Mouse (Mus musculus) stomach, embryonic 16.5 days (tissue): ENCODE measurements around the gene Shroom3. TPM values are rescaled to one million over a fixed set of nuclear protein-coding genes. Genes with fewer than 3 reads are reported as not detected.

Source experiments
- ATAC-seq: fragments of 200-750 bp; cut with Nextera tagmentation; 2 replicates; pipeline ENCODE4 v1.8.0; 2017; ENCODE audit warnings: moderate number of reproducible peaks, moderate TSS enrichment; ENCODE audit not compliant: insufficient read depth, low FRiP score
- H3K27ac ChIP-seq: fragments of 300-500 bp; sonication (generic); 2 replicates; pipeline ENCODE4 v1.5.1; 2014; ENCODE audit warnings: low read length
- H3K27me3 ChIP-seq: fragments of 300-500 bp; sonication (generic); 2 replicates; pipeline ENCODE4 v1.6.1; 2014; ENCODE audit warnings: low read length, control low read depth, mixed read lengths; ENCODE audit not compliant: control insufficient read depth, insufficient read depth
- H3K36me3 ChIP-seq: fragments of 300-500 bp; sonication (generic); 2 replicates; pipeline ENCODE4 v1.6.1; 2014; ENCODE audit warnings: low read length; ENCODE audit not compliant: control insufficient read depth, insufficient read depth
- H3K4me1 ChIP-seq: fragments of 300-500 bp; sonication (generic); 2 replicates; pipeline ENCODE4 v1.6.1; 2014; ENCODE audit warnings: low read length, control low read depth, mixed read lengths; ENCODE audit not compliant: control insufficient read depth, insufficient read depth
- H3K4me2 ChIP-seq: fragments of 300-500 bp; sonication (generic); 2 replicates; pipeline ENCODE4 v1.6.1; 2014; ENCODE audit warnings: low read depth, low read length, mixed read lengths
- H3K4me3 ChIP-seq: fragments of 300-500 bp; sonication (generic); replicated peaks from 2 replicates; pipeline ENCODE4 v1.5.1; 2014; ENCODE audit warnings: mild to moderate bottlenecking, low read length
- H3K9ac ChIP-seq: fragments of 300-500 bp; sonication (generic); 2 replicates; pipeline ENCODE4 v1.6.1; 2014; ENCODE audit warnings: low read length
- H3K9me3 ChIP-seq: fragments of 300-500 bp; sonication (generic); replicated peaks from 2 replicates; pipeline ENCODE4 v1.6.1; 2016; ENCODE audit warnings: low read length, control low read depth; ENCODE audit not compliant: control insufficient read depth
- WGBS: fragments of 180-500 bp; shearing (Covaris S2); extraction: QIAGEN DNeasy Blood & Tissue Kit; methylation state at CpG from one replicate; pipeline ENCODE4 v1.1.7; 2014; 5-methylcytosine and 5-hydroxymethylcytosine counted together
- polyA plus RNA-seq: library from polyadenylated mRNA; unstranded; fragments of >200 nt; fragmentation: Nextera tagmentation; extraction: Ambion mirVana; gene quantifications from 2 replicates; pipeline ENCODE4 v1.2.1, GENCODE M21; 2015

Gene Shroom3
- polyA plus RNA-seq, 1 experiment from 2014 or later, result 14.4 TPM

DNA sequence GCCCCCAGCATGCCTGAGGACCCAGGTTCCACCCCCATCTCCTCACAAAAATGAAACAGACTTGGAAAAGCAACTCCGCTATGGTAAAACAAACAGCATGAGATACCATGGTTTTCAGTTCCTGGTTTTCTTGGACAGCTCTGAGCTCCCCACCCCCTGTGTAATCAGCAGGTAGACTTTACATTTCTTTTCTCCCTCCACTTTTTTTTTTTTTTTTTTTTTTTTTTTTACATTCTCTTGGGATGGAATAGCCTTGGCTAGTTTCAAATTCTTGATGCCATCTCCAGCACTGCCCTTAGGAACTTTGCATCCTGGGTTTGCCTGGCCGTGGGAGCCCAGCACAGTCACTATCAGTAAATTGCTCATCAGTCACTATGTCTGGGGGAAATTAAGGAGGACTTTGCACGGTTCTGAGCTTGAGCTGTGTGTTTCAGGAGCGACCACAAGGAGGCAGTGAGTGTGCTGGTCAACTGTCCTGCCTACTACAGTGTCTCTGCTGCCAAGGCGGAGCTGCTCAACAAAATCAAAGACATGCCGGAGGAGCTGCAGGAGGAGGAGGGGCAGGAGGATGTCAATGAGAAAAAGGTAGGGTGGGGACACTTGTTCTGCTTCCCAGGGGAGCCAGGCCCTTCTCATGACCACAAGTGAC lies 271.7 kb downstream of the Shroom3 start:
- Histone ChIP-seq H3K27ac (no peak overlapping the region), H3K27me3 (no peaks in the 10 kb centered on the region), H3K9ac (no peak overlapping the region), H3K9me3 (no peaks in the 10 kb centered on the region), H3K36me3 (peaks cover 7% of the 10 kb centered on the region), H3K4me2 (no peak overlapping the region), H3K4me1 (peaks cover 4% of the 10 kb centered on the region; the same call in 1 of the 2 replicates), H3K4me3 (no peak overlapping the region)
- no peak for ATAC-seq
- WGBS, result 39% methylated on average over 6 of the region's 6 CpGs

GRCm38 (mm10) chr5:92959287-92959686 lies 276.1 kb downstream of the Shroom3 start:
- Histone ChIP-seq H3K4me1 (peaks cover 22% of the 10 kb centered on the region), H3K4me3 (no peak overlapping the region), H3K4me2 (no peak overlapping the region), H3K27ac (no peak overlapping the region), H3K27me3 (no peaks in the 10 kb centered on the region), H3K9me3 (no peaks in the 10 kb centered on the region), H3K9ac (no peak overlapping the region), H3K36me3 (no peaks in the 10 kb centered on the region; the same call in 1 of the 2 replicates)
- 83% methylated on average over 10 of the region's 10 CpGs for WGBS
- ATAC-seq, result no peak

- no peak overlapping the region for H3K4me3 ChIP-seq
- H3K9me3 ChIP-seq, result no peaks in the 10 kb centered on the region
- 49% methylated on average over 9 of the region's 9 CpGs for WGBS
- no peak overlapping the region for H3K9ac ChIP-seq
- no peak for ATAC-seq
- no peak overlapping the region for H3K27ac ChIP-seq
- no peaks in the 10 kb centered on the region for H3K27me3 ChIP-seq
- peaks cover 19% of the 10 kb centered on the region for H3K4me1 ChIP-seq
- no peak overlapping the region for H3K4me2 ChIP-seq
- no peaks in the 10 kb centered on the region; the same call in 1 of the 2 replicates for H3K36me3 ChIP-seq
Observed at GRCm38 (mm10) chr5:92959708-92960107, 276.5 kb downstream of the Shroom3 start.

GRCm38 (mm10) chr5:92961353-92961752 lies 278.1 kb downstream of the Shroom3 start:
- H3K4me1 ChIP-seq, result peaks cover 18% of the 10 kb centered on the region
- no peaks in the 10 kb centered on the region for H3K27me3 ChIP-seq
- ATAC-seq, result no peak; the same call in 1 of the 2 replicates
- H3K9ac ChIP-seq, result peak overlapping the region; percentile 1; the same call in 1 of the 2 replicates
- no peak overlapping the region for H3K4me3 ChIP-seq
- no peak overlapping the region for H3K4me2 ChIP-seq
- H3K27ac ChIP-seq, result peak overlapping the region; percentile 92
- WGBS, result 66% methylated on average over 11 of the region's 11 CpGs
- no peaks in the 10 kb centered on the region; the same call in 1 of the 2 replicates for H3K36me3 ChIP-seq
- H3K9me3 ChIP-seq, result no peaks in the 10 kb centered on the region

DNA sequence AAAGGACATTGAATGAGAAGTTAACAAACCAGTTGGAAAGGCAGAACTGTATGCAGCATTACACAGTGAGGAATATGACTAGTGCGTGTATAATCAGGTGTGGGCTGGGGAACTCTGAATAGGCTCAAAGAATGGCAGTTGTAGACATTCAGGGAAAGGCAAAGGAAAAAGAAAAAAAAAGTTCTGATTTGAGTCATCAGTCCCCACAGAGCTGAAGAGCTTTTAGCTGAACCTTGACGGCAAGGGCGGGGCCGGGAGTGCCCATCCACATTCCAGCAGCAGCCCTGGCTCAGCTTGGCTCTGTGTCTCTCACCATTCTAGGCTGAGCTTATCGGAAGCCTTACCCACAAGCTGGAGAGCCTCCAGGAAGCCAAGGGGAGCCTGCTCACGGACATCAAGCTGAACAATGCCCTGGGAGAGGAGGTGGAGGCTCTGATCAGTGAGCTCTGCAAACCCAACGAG lies 278.6 kb downstream of the Shroom3 start:
- Histone ChIP-seq H3K9ac (peak overlapping the region; percentile 37; the same call in 1 of the 2 replicates), H3K4me1 (peaks cover 18% of the 10 kb centered on the region), H3K36me3 (no peaks in the 10 kb centered on the region; the same call in 1 of the 2 replicates), H3K27ac (peak overlapping the region; percentile 92), H3K27me3 (no peaks in the 10 kb centered on the region), H3K4me3 (peak overlapping the region; percentile 19; the same call in 1 of the 2 replicates), H3K4me2 (no peak overlapping the region), H3K9me3 (no peaks in the 10 kb centered on the region)
- peak; percentile 89 for ATAC-seq
- WGBS, result 43% methylated on average over 7 of the region's 7 CpGs

DNA sequence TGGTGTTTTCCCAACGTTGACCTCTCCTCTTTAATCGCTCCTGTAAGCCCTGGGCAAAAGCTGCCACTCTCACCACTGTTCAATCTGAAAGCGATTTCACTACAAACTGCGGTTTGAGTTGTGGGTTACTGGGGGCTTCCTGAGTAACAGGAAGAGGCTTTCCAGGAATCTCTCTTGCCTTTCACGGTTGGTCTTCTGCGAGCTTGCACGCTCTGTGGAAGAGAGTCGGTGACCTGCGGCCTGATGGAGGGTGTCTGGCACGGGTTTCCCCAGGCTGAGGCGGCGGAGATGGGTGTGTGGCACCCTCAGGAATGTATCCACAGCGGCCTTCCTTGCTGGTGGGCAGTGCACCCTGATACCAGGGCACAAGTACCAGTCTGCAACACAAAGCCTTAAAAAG lies 281.5 kb downstream of the Shroom3 start:
- ATAC-seq, result no peak
- Histone ChIP-seq H3K27ac (no peak overlapping the region), H3K36me3 (no peaks in the 10 kb centered on the region; the same call in 1 of the 2 replicates)

GRCm38 (mm10) chr5:92967143-92967542 lies 283.9 kb downstream of the Shroom3 start:
- H3K27me3 ChIP-seq, result no peaks in the 10 kb centered on the region
- peaks cover 13% of the 10 kb centered on the region; the same call in 1 of the 2 replicates for H3K4me1 ChIP-seq
- peak; percentile 31; the same call in 1 of the 2 replicates for ATAC-seq
- H3K4me2 ChIP-seq, result no peak overlapping the region
- no peak overlapping the region for H3K9ac ChIP-seq
- no peak overlapping the region for H3K27ac ChIP-seq
- H3K36me3 ChIP-seq, result no peaks in the 10 kb centered on the region; the same call in 1 of the 2 replicates
- no peak overlapping the region for H3K4me3 ChIP-seq
- WGBS, result 76% methylated on average over 9 of the region's 9 CpGs
- no peaks in the 10 kb centered on the region for H3K9me3 ChIP-seq

More for the DNA sequence above, 281.5 kb downstream of the Shroom3 start:
- H3K27me3 ChIP-seq, result no peaks in the 10 kb centered on the region
- H3K4me1 ChIP-seq, result peaks cover 23% of the 10 kb centered on the region
- WGBS, result 80% methylated on average over 13 of the region's 13 CpGs
- H3K9ac ChIP-seq, result peak overlapping the region; percentile 18; the same call in 1 of the 2 replicates
- no peak overlapping the region for H3K4me3 ChIP-seq
- no peak overlapping the region for H3K4me2 ChIP-seq
- no peaks in the 10 kb centered on the region for H3K9me3 ChIP-seq

DNA sequence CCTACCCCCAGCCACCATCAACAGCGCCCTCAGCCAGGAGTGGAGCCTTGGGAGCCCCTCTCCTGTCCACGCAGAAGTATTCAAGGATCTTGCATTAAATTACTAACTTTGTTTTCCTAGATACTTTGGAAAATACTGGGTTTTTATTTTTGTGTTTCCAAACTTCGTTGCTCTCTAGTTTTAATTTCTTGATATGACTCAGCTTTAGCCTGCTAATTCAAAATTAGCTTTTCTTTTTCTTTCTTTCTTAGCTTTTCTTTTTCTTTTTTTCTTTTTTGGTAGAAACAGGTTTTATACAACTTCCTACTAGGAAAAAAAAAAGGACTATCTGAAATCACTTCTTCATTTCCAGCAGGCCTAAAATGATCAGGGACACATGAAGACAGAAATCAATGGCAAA lies 284.7 kb downstream of the Shroom3 start:
- H3K27me3 ChIP-seq, result no peaks in the 10 kb centered on the region
- 0 out of 2 replicates have a peak, but pooled peaks cover 9% of the 10 kb centered on the region for H3K4me1 ChIP-seq
- ATAC-seq, result no peak
- H3K36me3 ChIP-seq, result no peaks in the 10 kb centered on the region; the same call in 1 of the 2 replicates
- H3K9me3 ChIP-seq, result no peaks in the 10 kb centered on the region
- no peak overlapping the region for H3K4me3 ChIP-seq
- H3K9ac ChIP-seq, result no peak overlapping the region
- H3K27ac ChIP-seq, result no peak overlapping the region
- 87% methylated on average over 3 of the region's 3 CpGs for WGBS
- H3K4me2 ChIP-seq, result no peak overlapping the region

DNA sequence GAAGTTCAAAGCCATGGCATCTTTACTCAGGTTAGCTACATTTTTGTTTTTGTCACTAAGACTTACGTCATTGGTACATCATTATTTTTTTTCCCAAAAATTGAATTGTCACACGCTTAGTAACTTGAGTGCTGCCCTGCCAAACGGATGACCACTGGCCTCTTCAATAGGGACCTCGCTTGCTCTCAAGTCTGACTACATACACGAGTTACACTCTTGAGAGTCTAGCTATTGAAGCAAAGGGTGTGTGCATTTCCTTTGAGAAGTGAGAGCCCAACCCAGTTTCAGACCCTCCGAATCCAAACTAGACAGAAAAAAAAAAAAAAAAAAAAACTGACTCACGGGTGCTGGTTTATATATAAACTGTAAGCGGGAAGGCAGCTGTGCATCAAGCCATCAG lies 286.2 kb downstream of the Shroom3 start:
- Histone ChIP-seq H3K4me1 (0 out of 2 replicates have a peak, but pooled peaks cover 9% of the 10 kb centered on the region), H3K9ac (no peak overlapping the region), H3K4me2 (no peak overlapping the region), H3K4me3 (no peak overlapping the region), H3K9me3 (no peaks in the 10 kb centered on the region), H3K36me3 (no peaks in the 10 kb centered on the region), H3K27me3 (no peaks in the 10 kb centered on the region), H3K27ac (peak overlapping the region; percentile 28; the same call in 1 of the 2 replicates)
- no peak for ATAC-seq
- WGBS, result 50% methylated on average over 8 of the region's 8 CpGs
